Mouse (Mus musculus): ENCODE results near the gene Ltbp1. TPM values are rescaled to one million over a fixed set of nuclear protein-coding genes. Genes with fewer than 3 reads are reported as not detected.

Gene Ltbp1
- total RNA-seq, 2 experiments from 2014 or later, result not detected

DNA sequence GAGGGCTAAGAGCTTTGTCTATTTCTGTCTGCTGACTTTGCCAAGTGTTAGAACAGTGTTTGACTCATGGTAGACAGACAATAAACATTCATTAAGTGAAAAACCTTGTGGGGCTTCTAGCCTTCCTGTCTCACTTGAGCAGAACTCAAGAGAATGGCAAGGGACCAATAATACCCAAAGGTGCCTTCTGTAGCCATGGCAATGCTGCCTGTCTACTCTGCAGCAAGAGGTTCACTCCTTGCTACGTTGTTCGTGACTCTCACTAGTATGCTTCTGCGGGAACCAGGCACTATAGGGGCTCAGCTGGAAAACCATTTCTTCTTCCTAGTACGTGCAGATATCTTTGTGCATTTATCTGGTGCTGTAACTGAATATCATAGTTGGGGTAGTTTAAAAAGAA is 205.2 kb downstream of the Ltbp1 start:
- ATAC-seq (replicated peaks; ENCODE audit: poor library complexity, severe bottlenecking), result no peak

DNA sequence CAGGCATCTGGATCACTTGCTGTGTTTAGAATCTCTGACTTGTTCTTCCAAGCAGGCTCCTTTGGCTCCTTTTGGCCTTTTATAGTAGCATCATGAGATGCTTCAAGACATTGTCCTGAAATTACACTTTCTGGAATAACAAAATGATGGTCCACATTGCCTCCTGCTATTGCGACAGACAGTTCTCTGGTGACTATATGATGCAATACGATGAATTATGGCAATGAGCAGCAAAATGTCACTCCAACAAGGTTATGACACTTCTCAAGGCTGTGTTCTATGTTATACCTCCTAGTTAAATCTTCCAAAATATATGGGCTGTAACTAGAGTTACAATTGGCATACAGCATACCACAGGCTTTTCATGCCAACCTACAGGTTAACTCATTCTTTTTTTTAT is 211.0 kb downstream of the Ltbp1 start:
- ATAC-seq (replicated peaks; ENCODE audit: poor library complexity, severe bottlenecking), result peak; percentile 76

DNA sequence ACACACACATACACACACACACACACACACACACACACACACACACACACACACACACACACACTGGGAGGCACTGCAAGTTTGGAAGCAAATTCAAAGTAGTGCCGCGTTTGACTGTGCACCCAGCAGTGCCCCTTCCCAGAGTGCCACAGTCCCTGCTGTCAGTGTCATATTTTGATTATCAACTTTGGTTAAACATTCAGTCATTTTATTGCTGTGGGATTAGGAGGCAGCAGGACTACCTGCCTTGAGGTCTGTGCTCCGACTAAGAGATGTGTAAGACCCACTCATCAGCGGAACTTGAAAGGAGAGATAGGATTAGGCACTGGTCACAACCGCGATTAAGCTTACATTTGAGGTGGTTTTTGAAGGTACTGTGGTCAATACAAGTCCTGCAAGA is 213.3 kb downstream of the Ltbp1 start:
- ATAC-seq (replicated peaks; ENCODE audit: poor library complexity, severe bottlenecking), result no peak

DNA sequence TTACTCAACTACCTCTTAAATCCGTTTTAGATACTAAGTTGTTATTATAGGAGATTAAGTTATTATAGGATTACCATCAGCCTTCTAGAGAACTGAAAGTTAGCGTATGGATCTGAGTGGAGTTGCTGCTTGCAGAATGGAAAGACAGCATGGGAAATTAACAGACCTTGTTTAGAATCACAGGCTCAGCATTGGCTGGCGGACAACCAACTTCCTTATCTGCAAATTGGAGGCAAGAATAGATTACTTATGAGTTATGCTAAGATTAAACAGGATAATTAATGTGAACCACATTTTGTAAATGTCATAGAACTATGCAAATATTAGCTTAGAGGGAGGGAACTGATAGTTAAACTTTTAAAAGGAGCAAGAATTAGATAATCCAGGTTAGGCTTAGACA is 223.0 kb downstream of the Ltbp1 start:
- no peak for ATAC-seq (replicated peaks; ENCODE audit: poor library complexity, severe bottlenecking)

DNA sequence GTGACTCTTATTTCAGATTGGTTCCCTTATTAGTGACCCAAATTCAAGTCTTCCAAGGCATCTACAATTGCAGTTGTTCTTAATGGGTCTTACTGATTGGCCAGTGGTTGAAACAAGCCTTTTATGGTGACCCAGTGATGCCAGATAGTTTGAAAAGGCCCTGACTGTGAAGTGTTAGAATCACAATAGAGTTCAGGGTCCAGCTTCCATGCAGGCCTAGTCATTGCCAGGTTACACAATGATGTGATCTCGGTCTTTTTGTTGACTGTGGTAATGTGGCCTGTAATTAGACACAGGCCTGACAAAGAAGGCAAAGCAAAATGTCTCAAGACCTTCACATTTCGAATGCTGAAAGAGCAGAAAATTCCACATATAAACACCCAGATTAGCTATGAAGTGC is 227.8 kb downstream of the Ltbp1 start:
- ATAC-seq (replicated peaks; ENCODE audit: poor library complexity, severe bottlenecking), result peak; percentile 22; the same call in 1 of the 2 replicates

DNA sequence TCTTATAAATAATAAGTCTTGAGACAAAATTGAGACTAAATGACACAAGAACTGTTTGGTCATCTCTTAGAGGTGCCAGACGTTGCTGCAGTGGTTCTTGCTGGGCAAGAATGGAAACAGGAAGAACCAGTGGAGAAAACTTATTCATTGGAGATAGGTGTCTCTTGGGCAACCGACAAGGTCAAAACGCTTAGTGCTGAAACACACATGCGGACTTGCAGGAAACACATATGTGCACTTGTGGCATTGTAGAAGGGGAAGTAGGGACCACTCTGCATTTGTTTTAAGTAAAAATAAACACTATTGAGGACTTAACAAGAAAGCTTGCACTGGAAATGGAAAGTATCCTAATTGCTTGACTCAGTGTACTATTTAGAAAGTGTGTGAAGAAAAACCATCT is 228.6 kb downstream of the Ltbp1 start:
- ATAC-seq (replicated peaks; ENCODE audit: poor library complexity, severe bottlenecking), result peak; percentile 95

DNA sequence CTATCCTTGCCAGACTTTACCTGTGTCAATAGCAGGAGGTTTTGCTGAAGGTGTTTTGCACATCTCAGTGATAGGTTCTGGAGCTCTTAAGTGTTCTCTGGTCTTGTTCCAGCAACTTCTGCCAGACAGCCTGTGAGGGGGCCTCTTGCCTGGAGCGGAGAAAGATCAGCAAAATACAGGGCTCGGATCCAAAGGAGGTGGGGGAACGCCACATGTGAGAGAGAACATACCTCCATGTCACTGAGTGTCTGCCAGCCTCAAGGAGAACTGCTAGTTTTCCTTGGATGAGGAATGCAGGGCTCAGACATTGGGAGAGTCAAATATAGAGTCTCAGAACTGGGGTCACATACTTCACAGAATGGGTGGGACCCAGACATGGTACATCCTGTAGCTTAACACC is 230.4 kb downstream of the Ltbp1 start:
- no peak for ATAC-seq (replicated peaks; ENCODE audit: poor library complexity, severe bottlenecking)

DNA sequence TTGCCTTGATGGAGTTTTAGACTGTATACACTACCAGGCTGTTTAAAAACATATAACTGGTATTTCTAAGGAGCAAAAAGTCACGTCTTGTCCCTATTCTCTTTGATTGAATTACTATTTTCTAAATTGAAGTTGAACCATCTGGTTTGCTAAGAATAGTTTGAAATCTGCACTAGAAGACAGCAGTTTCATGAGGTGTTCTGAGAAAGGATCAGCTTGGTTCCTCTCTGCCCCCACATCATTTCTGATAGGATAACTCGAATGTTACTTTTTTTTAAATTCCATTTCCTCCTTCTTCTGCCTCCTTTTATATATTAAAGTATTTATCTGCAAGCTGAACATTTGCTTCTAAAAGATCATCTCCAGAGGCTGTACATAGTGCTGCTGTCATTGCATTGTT is 231.2 kb downstream of the Ltbp1 start:
- no peak for ATAC-seq (replicated peaks; ENCODE audit: poor library complexity, severe bottlenecking)

DNA sequence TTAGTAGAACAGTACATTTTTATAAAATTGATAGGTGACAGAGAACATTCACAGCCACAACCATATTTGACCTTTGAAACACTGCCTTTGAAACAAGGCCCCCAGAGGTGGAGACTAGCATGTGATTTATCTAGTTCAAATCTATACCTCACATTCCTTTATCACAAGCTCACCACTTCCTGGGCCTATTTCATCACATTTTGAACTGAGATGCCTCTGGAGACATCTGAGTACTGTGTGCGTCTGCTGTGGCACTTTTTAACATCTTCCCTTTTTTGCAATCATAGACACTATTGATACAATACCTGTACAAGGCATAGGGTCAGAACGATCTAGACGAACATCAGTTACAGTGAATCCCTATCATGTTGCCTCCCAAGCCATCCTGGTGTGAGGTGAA is 232.1 kb downstream of the Ltbp1 start:
- ATAC-seq (replicated peaks; ENCODE audit: poor library complexity, severe bottlenecking), result peak; percentile 64

DNA sequence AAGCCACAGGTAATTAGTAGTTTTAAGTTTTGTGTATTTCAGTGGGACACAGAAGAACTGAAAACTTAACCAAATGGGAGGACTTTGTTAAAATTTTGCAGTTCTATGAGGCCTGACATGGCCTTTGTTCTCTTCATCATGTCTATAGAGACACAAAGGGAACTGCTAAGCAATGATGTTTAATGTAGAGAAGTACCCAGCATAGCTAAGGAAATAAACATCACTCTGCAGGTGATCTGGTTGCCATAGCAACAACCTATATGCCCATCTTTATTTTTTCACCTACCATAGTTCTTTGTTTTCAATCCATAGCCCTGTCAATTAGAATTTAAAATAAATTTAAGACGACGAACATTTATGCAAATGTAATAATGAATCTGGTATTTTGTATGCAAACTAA is 233.3 kb downstream of the Ltbp1 start:
- ATAC-seq (replicated peaks; ENCODE audit: poor library complexity, severe bottlenecking), result no peak

DNA sequence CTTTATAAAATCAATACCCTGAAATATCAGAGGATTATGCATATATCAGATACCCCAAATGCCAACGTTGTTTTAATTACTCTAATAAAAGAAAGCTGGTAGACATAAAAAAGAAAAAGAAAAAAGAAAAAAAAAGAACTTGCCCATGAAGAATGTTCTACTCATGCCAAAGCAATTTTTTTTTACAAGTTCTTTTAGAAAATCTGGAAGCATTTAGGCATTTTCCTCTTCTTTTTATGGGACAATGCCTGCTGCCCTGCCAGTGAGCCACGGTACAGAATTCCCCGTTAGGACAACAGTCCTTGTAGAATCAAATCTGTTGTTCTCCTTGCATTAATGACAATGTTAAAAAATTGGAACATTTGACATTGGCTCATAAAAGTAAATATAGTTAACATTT is 234.2 kb downstream of the Ltbp1 start:
- no peak for ATAC-seq (replicated peaks; ENCODE audit: poor library complexity, severe bottlenecking)

DNA sequence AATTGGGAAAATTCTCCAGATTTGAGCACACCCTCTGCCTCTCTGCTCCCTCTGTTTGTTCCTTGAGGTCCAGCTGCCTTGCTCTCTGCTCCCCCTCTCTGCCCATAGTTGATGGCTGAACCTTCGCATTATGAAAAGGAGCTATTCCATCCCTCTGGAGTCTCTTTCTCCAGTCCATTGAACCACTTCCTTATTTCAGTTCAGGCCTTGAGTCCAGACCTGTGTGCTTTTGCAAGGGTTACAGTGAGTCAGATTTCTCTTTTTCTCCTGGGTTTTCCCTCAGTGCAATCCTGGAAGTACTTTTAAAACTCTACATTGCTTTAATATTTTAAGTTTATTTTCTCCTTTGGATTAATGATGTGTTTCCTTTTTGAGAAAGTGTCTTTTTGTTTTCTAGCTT is 236.7 kb downstream of the Ltbp1 start:
- peak; percentile 58 for ATAC-seq (replicated peaks; ENCODE audit: poor library complexity, severe bottlenecking)

DNA sequence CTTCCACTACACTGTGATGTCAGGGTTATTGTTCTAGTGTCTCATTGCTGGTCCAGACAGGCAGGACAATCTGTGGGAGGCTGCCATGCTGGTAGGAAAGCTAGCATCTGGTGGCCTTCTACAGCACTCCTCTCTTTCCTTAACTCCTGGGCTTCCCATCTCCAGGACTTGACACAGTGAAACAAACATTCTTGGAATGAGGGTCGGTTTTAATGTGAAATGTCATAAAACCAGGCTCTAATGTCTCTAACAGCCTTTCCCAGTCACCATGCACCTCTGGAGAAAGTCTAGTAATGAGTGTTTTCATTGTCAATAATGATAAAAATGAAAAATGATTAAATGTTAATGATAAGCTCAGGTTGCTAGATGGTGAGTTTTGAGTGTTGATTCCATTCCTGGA is 237.9 kb downstream of the Ltbp1 start:
- ATAC-seq (replicated peaks; ENCODE audit: poor library complexity, severe bottlenecking), result no peak

DNA sequence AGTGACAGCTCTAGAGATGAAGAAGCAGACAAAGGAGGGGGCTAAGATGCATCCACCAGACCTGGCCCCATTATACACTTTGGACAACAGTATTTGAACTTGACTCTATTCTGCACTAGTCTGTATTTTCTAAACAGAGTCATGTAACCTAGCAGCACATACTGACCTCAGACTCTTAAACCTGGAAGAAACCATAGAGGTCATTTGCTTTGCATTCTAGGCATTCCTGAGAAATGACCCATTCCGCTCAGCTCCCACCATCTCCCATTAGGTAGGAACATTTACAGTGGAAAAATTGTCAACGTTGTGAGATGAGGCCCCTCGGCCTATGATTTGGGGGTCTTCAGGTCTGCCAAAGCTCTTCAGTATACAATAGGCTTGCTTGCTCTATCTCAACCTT is 238.8 kb downstream of the Ltbp1 start:
- ATAC-seq (replicated peaks; ENCODE audit: poor library complexity, severe bottlenecking), result no peak

DNA sequence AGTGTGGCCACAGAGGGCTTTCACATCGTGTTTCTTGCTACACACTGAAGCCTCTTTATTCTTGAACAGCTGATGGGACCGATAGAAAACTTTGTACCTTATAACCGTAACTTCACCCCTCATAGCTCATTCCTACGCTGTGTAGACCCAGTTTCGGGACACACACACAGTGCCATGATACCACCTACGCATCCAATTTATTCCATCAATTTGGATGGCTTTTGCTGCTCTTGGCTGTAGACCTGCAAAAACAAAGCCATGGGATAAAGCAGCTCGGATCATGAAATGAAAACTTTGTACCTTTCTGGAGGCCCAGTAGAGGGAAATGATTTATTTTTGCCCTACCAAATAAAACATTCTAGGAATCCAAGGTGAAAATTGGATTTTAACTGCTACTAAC is 239.7 kb downstream of the Ltbp1 start:
- ATAC-seq (replicated peaks; ENCODE audit: poor library complexity, severe bottlenecking), result no peak

DNA sequence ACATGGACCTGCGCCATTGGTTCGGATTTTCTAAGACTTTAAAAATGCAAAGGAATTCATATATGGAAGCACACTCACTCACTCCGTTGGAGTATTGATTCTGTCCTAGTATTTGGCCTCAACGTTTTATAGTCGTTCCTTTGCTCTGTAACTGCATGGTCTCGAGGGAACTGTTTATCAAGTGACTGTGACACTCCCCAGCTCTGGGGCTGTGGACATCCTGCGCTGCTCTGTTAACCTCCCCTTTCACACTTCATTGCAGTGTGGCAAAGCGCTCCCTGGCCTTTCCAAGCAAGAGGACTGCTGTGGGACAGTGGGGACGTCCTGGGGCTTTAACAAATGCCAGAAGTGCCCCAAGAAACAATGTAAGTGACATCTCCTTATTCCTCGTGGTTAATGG is 243.3 kb downstream of the Ltbp1 start:
- no peak for ATAC-seq (replicated peaks; ENCODE audit: poor library complexity, severe bottlenecking)

DNA sequence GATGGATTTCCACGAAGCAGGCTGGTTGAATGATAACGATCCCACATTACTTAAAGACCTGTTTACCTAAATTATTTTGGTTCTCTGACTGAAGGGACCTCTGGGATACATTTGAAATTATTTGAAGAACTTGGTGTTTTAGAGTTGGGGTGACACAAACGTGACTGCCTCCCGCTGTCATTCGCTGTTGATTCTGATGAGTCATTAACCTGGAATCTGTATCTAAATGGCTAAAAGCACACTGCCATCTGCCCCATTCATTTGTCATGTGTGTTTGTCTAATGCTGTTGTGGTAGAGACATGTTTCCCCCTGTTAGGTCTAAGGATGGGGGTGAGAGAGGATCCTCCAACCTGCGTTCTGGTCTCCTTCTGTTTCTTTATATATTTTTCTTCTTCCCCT is 245.2 kb downstream of the Ltbp1 start:
- ATAC-seq (replicated peaks; ENCODE audit: poor library complexity, severe bottlenecking), result no peak

DNA sequence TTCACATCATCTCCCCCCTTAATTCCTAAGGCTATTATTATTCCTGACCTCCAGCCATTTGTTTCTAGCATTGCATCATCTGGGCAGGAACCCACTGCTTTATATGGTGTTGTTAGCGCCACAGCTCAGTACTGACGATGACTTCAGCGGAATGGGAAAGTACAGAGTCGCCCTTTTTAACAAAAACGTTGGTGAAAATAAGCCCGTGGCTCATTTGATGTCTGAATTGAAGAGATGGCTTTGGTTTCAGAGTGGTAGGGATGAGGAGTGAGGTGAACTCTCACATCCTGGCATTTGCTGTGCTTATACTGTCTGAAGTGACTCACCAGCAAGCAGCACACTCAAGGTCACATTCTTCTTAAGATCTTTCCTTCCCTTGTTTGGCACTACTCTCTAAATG is 245.7 kb downstream of the Ltbp1 start:
- no peak for ATAC-seq (replicated peaks; ENCODE audit: poor library complexity, severe bottlenecking)

DNA sequence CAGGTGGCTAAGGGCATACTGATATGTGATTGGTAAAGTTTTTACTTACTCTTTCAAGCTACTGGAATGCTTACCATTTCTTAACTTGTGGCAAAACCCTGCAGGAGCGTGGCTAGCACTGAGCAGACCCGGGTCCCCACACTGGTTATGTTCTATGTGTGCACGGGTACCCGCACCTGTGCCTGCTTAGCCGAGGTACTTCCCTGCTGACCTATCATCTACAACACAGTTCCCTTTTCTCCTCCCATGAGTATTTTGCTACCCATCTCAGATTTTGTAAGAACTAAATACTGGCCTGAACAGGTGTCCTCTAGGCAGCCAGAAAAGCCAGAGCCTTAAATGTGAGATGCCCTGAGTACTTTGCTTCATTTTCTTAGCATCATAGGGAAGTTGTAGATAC is 247.2 kb downstream of the Ltbp1 start:
- no peak for ATAC-seq (replicated peaks; ENCODE audit: poor library complexity, severe bottlenecking)

DNA sequence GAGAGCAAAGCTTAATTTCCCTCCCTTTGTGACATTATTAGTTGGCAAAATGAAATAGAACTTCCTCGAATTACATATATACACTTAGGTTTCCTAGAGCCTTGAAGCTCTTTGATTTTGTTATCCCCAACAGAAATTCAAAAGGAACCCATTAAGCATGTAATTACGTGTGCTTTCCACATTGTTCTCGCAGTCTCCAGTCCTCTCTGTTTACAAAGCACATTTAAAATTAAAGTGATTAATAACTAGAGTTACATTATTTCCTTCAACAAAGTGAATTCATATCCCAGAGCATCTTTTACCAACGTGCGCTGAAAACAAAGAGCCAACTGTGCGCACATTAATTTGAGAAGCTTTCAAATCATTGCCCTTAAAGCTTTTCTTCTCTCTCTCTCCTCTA is 249.5 kb downstream of the Ltbp1 start:
- ATAC-seq (replicated peaks; ENCODE audit: poor library complexity, severe bottlenecking), result no peak

DNA sequence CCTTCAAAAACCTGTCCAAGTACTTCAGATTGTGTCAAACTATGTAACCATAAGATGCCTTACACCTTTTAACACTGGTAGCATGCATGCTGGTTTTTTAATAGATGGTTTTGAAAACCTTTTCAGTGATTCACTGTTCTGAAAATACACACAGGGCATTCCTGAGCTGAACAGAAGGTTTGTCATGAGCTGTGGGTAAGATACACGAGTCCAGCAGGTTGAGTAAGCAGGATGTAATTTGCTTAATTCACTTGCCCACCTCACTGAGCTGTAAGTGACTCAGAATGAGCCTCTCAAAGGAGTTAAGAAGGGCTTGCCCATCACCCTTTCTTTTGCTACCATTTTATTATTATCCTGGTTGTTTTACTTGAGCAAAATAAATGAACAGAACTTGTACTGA is 250.6 kb downstream of the Ltbp1 start:
- ATAC-seq (replicated peaks; ENCODE audit: poor library complexity, severe bottlenecking), result no peak

DNA sequence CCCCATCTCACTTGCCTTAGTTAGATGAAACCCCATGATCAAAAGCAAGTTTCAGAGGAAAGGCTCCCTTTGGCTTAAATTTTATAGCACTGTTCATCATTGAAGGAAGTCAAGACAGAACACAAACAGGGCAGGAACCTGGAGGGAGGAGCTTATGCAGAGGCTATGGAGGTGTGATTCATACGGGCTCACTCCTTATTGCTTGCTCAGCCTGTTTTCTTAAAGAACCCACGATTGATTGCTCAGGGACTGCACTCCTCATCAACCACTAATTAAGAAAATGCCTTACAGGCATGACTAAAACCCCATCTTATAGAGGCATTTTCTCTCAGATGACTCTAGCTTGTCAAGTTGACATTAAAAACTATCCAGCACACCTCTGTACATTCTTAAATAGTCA is 253.1 kb downstream of the Ltbp1 start:
- ATAC-seq (replicated peaks; ENCODE audit: poor library complexity, severe bottlenecking), result no peak

DNA sequence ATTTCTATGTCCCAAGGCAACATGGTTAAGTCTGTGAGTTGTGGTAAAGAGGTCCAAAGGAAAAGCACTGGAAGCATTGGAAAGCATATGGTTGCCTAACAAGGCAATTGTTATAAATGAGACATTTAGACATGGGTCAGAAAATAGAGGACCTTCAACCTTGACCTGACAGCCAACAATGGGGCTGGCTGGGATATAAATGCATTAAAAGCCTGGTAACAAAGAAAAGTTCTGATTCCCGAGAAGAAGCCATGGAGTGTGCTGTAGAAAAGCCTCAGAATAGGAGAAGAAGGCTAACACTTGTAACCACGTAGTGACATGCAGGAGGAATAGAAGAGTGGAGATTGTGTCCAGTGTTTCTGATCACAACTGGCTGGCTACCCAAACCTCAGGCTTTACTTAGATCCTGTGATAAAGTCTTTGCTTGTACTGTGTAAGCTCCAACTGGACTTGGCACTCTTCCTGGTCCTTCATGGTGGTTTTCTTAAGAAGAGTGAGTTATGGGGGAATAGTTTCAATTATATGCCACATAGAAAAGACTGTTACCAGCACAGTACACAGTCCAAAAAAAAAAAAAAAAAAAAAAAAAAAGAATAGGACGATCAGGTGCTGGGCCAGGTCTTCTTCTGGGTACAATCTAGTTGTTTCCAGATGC is 258.1 kb downstream of the Ltbp1 start:
- ATAC-seq (replicated peaks; ENCODE audit: poor library complexity, severe bottlenecking), result no peak
